Mouse (Mus musculus) CH12F3 (cell line): Measurements from ENCODE around the gene Loxl4.

Experiments
- in situ Hi-C: fragments of 300-500 bp; cut with MboI; formaldehyde crosslinking; loops from 2 replicates; pipeline ENCODE4 v1.14.3; 2020; ENCODE audit warnings: low sequenced_read_pairs

Gene Loxl4

DNA sequence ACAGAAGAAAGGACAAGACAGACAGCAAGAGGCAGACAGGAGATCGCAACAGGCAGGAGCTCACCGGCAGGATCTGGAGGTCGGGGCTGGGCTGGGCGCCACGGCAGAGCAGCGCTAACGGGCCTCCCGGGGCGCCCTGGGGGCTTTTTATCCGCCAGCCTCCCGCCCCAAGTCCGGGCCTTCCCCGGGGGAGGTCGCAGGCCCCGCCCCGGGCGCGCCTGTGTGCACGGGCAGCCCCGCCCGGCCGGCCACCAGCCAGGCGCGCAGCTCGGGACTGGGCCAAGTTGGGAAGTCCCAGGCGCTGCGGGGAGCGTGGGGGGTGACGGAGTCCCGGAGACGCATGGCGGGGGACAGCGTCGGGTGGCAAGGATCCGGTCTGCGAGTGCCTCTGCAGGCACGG, at the start of gene Loxl4:
TSS of gene Loxl4 (minus strand) at position 160 of the 400 bp plus-strand sequence.
- in situ Hi-C loops, result no loop called here

DNA sequence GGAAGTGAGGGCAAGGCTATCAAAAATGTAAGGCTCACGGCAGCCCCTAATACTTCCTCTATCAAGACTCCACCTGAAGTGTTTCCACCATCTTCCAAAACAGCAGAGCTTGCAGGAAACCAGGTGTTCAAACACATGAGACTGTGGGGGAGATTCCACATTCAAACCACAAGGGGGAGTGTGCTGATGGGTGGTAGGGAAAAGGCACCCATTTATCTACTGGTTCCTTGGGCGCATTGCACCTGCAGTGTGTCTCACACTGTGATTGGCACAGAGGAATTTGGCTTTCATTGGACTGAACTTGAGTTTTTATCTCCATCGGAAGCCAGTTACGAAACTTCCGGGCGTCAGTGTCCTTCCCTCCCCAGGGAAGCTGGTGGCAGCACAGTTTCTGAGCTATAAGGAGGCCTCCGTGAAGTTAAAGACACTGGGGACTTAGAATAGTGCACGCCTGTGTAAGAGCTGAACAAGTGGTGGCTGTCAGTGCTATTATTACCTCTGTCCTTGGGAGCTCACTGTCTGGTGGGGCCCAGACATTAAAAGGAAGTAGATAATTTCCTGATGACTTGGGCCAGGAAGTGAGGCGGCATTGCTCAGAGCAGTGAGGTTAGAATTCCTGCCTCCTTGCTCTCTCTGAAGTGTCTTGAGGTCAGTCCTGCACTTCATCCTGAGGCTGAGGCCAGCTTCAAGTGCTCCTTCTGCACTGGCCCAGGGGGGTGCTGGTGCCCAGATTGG, 49.0 kb upstream of the Loxl4 start:
- in situ Hi-C loops, result loop anchor here (25.0 kb wide), 1 partner anchor 324 kb away; no protein-coding TSS in a partner anchor

DNA sequence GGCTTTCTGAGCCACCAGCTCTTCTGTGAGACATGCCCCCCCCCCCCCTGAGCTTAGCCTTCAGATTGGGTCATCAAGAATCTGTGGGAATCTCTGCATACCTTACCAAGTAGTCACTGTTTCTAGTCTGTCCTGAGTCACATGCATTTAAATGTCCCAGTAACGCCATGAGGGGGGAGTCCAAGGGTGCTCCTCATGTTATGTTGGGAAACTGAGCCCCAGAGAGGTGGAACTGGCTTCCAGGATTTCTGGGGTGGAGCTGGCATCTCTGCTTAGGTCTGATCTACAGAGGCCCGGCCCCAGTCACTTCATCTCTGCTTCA, 47.6 kb upstream of the Loxl4 start:
- in situ Hi-C loops, result loop anchor here (25.0 kb wide), 1 partner anchor 323 kb away; no protein-coding TSS in a partner anchor

DNA sequence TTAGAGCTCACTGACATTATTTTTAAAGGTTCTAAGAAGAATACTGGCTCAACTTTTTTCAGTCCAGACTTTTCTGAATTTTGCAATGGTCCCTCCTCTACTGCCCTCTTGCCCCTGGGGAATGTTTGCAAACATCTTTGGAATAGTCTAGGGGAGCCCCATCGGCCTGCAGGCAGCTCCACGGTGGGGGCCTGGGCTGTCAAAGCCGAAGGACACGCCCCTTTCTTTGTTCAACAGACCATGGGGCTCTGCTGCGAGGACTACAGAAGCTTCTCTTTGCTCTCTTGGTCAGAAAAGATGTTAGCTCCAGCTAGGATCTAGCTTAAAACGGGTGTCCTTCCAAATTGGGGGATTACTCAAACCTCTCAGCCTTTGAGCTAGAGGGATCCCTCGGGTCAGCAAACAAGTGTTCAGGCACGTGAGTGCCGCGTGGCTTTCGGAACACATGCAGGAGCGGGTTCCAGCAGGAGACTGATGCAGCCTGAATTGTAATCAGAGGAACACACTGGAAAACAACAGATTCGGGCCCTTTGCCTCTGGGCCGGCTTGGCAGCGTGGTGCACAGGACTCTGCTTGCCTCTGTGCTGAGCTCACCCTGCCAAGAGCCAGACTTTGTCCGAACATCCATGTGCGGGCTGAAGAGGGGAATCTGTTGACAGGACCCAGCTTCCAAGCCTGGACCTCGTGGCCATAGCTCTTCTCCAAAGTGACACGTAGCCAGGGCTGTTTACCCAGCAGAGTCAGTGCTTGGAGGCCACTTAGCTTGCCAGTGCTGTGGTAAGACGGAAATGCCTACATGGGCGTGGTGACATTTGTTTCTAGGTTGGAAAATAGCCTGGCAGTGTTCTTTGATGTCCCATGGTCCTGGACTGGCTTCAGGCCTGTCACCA, 47.0 kb upstream of the Loxl4 start:
- in situ Hi-C loops, result loop anchor here (25.0 kb wide), 1 partner anchor 322 kb away; no protein-coding TSS in a partner anchor

DNA sequence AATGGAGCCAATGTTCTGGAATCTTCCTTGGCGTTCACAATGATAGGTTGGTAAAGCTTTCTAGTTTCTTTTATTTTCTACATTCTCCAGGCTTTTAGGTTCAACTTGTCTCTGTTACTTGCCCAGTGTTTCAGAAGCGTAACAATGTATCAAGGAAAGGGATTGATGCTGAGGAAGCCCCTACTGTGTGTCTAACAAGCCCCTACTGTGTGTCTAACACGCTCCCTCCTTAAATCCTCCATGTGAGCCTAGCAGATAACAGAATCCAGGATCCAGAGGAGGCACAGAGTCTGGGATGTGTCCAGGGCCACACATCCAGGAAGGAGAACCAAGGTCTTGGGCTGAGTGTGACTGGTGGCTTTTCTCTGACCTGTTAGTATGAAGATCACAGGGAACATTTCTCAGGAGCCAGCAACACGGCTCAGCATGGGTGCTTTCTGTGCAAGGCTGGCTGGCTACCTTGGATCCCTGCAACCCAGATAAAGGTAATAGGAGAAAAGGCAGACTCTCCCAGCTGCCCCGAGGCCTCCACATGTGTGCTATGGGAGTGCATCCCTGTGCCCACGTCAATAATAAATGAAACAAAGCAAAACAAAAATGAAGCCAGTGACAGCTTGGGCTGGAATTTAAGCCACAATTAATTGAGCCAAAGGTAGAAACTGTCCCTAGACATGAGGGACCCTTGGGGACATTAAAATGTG, 46.0 kb upstream of the Loxl4 start:
- in situ Hi-C loops, result loop anchor here (25.0 kb wide), 1 partner anchor 321 kb away; no protein-coding TSS in a partner anchor

DNA sequence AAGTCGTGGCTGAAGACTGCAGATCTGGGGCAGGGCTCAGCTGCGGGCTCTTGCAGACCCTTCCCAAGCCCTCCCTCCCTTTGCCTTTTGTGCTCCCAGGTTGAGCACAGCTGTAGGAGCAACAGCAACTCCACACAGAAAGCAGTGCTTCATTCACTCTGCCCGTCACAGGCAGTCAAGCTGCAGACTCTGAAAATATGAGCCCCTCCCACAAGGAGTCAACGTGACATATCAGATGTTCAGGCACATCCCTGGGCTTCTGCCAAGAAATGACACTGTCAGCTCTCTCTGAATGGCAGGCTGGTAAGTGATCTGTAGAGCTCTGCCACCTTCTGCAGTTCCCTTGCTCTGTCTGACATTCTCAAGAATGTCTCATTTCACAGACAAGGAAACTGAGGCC, 45.2 kb upstream of the Loxl4 start:
- in situ Hi-C loops, result loop anchor here (25.0 kb wide), 1 partner anchor 320 kb away; no protein-coding TSS in a partner anchor

DNA sequence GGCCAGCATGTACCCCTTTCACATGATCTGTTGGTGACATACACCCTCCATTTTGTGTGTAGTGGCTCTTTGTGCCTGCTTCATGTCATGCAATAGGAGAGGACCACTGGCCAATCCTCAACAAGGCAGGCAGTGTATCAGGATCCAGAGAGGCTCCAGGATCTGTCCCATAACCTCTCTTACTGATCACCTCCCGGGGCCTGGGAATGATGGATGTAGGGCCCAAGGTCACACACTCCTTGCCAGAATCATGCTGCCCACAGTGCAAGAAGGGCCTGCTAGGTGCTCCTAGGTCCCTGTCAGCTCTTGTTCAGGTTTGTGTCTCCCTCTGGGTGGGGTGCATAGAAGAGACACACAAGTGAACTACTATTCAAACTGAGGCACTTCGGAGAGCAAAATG, 44.7 kb upstream of the Loxl4 start:
- in situ Hi-C loops, result loop anchor here (25.0 kb wide), 1 partner anchor 320 kb away; no protein-coding TSS in a partner anchor

DNA sequence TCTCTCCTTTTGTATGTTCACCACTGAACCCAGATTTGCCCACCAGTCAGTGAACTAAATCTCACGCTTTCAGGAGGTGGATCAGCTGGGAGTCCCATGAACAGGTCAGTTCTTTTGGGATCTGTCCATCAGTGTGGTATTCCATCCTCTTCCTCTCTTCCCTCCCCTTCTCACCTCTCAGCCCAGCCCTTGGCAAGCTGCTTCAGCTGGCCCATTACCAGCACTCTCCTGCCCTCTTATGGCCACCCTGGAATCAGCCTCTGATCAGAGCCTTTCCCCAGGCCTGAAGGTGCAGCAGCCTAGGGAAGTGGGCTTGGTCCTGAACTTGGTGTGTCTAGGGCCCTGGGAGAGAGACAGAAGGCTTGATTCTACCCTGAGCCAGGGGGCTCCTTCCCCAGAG, 42.4 kb upstream of the Loxl4 start:
- in situ Hi-C loops, result loop anchor here (25.0 kb wide), 1 partner anchor 318 kb away; no protein-coding TSS in a partner anchor

DNA sequence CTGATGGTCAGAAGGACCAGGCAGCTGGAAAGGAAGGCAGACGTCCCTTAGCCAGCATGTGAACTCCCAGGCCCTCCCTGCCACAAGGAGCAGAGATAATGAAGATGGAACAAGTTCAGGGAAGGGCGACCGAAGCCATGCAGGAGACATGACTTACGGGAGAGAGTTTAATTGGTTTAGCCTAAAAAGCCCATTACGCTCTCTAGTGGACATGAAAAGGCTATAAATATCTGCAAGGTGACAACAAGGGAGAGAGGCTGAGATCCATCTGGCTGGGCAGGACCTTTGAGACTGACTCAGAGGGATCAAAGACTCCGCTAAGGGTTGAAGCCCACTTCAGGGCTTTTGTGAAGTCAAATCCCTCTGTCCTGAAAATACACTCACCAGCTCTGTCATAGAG, 40.5 kb upstream of the Loxl4 start:
- in situ Hi-C loops, result loop anchor here (25.0 kb wide), 1 partner anchor 316 kb away; no protein-coding TSS in a partner anchor

DNA sequence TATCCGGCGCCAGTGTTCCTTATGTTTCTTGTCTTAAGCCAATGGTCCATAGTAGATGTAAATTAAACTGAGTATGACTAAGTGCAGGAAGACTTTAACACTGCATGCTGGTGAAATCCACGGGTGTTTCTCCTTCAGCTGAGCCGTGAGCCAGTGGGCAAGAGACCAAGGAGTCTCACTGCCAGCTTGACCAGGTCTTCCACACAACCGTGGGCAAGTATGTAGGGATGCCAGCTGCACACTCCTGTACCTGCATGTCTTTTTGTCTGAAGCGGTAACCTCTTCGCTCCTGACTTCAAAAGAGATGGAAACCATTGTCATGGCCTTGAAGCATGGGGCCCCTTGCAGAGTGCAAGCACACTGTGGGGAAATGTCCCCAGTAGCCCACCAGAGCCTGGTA, 39.8 kb upstream of the Loxl4 start:
- in situ Hi-C loops, result loop anchor here (25.0 kb wide), 1 partner anchor 315 kb away; no protein-coding TSS in a partner anchor

DNA sequence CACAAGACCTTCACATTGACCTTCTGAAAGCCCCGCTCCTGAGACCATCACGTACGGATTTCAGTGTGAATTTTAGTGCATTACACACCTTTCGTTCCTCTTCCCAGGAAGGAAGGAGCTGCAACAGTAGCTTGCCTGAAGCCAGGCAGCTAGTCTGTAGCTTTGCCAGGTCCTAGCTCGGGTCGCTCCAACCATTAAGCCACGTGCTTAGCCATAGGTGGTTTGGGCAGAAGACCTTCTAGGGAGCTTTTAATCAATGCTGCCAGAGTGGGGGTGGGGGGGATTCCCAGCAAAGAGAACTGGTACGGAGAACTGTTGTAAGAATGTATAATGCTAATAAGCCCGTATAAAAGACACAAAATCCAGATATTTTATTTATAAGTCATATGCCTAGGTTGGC, 27.6 kb upstream of the Loxl4 start:
- in situ Hi-C loops, result no loop called here

DNA sequence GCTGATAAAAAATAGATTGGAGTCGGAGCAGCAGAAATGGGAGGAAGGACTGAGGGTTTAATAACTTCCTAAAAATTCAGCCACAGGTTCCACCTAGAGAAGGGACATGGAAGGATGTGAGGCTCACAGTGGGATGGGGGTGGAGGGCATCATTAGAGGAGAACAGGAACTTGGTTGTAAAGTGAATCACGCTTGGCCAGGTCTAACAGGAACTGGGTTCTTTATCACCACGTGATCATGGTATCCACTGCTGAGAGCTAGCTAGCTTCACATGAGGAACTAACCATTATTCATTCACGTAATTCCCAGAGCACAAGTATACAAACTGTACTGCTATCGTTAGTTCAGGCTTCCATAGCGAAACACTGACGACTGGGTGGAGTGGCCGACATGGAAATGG, 26.9 kb upstream of the Loxl4 start:
- in situ Hi-C loops, result no loop called here

DNA sequence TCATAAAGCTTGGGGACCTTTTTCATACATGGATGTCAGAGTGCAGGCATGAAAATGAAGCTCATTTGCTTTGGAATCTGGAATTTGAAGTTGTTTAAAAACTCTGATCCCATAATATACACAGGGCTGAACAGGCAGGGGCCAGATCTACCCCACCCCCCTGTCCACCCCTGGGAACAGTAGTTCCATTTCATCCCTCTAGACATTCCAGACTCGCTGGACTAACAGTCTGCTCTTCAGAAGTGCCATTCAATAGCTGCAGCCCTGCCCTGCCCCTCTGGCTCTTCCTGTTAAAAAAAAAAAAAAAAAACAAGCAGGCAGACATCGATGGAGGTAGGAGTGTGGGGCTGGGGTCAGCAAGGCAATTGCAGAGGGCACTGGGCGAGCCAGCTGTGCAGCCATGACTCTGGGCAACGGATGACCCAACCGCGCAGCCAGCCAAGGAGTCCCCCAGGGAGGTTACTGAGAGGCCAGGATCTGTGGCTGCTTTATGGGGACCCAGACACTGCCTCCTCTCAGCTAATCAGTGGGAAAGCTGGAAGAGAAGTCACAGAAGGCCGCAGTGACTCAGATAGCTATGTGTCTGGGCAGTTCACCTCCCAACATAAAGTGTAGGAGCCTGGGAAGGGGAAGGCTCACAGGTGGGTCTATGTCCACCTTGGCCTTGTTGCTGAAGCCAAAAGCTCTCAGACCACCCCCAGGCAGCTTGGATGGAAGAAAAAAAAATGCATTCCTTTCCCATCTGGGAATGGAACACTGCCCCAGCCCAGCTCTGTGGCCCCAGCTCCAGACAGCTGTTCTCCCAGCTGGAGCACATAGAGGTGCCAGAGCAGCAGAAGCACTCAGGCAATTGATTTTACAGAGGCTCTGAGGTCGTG, 26.2 kb upstream of the Loxl4 start:
- in situ Hi-C loops, result no loop called here

DNA sequence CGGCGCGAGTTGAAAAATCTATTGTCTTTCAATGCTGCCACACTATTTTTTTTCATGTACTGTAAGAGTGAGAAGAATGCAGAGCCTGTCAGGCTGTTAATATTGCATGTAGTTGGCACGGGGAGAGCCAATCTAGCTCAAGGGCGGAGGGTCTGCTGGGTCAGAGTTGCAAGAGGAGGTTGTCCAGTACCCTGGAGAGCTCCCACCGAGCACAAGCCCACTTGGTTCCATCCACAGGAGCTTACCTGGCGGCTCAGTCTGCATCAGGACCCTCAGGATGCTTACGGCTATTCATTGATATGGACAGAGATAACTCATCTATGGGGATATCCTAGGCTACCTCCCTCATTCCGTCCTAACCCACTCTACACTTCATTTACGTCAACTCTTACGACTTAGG, 24.0 kb upstream of the Loxl4 start:
- in situ Hi-C loops, result no loop called here

DNA sequence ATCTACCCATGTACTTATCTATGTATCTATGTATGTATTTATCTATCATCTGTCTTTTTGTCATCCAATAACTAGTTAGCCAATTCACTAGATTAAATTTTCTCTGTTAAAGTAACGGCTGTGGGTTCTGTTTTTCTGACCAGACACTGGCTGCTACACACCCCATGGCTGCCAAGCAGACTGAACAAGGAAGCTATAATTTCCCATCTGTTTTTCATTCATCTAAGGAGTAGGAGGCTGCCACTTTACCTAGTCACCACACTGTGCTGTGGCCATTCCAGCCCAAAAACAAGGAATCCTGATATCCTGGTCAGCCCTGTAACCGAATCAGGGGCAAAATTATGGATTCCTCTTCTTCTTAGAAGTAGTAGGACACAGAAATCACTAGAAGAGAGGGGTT, 21.0 kb upstream of the Loxl4 start:
- in situ Hi-C loops, result no loop called here

DNA sequence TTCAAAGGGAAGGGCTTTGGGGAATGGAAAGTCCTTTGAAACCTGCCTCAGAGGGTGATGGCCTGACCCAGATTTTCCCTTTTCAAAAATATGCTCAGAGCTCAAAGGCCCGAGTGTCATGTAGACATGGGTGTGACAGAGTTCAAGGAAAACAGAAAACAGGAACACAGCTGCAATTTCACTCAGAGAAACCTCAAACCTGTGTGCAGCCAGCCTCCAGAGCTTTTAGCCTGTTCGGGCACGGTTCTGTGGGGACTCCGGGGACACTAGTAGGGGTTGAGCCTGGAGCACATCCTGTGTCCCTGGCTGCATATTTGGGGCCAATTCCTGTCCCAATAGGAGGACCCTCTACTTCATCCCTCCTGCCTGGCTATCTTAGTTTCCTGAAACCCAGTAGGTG, 19.7 kb upstream of the Loxl4 start:
- in situ Hi-C loops, result no loop called here

DNA sequence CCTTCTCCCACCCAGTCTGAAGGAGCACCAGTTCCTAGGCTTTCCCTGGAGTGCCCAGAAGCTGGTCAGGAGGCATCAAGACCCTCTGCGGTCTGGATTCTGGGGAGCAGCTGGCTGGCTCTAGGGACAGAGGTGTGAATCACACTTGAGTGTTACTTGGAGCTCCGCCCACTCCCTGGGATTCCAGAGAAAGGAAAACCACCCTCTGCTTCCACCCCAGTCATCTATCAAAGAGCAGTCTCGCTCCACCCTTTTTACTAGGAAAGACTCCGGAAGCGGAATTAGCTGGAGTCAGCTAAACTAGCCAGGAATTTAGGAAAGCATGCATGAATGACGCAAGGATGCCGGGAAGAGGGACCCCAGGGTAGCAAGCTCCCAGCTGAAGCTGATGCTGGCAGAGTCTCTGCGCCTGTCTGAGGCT, 18.9 kb upstream of the Loxl4 start:
- in situ Hi-C loops, result no loop called here

DNA sequence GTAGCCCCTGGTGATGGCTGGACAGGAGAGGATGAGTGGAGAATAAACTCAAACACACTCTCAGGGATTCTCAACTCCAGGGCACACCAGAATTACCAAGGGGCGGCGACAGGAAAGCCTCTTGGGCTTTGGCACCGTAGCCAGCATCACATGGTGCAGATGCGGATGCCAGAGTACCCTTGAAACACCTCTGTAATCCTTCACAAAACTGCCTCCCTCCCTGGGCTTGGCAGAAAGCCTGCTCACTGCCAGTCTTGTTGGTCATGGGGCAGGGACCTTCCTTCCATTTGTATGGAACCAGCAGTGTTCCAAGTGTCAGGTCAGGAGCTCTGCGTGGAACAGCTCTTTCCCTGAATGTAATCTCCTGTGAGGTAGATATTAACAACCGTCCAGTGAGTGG, 15.5 kb upstream of the Loxl4 start:
- in situ Hi-C loops, result no loop called here

DNA sequence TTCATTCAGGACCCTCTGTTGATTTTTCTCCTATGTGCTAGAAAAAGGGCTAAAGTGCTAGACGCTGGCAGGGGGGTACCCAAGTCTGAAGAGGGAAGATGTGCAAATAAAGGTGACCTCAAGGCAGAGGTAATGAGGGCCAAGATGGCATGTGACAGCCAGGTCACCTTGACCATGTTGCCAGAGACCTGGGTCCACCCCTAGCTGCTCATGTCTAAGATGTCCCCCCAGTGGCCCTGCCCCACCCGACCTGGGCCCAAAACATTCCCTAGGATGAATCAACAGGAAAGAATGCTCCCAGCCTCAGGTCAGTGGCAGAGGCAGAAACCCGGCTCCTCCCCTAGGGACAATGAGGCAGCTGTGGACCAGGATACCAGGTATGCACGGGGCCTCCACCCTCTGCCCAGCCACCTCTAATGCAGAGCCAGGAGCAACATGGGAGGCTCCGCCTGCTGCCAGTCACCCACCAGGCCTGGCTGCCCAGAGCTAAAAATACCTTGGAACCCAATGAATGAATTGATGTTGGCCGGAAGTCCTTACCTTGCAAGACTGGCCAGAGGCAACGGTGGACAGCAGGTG, 1.1 kb upstream of the Loxl4 start:
- in situ Hi-C loops, result no loop called here

DNA sequence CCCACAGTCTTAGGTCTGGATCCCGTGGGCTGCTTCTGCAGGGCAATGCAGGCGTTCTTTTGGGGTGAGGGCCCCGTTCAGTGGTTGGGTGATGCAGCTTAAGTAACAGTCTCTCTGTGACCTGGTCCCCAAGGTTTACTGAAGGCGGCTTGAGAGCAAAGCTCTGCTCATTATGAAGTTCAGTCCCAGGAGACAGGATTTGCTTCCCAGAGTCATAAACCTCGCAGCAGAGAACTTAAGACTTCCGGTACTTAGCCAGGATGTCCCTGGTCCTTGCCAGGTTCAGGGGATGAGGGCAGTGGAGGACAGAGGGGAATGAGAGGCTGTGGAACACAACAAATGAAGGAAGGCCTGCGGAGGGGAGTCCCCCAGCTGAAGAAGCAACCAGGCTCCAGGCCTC, 503 bp upstream of the Loxl4 start:
- in situ Hi-C loops, result no loop called here
